10 mouse cellular contexts compared by ENCODE assay signal in the genomic region with DNA sequence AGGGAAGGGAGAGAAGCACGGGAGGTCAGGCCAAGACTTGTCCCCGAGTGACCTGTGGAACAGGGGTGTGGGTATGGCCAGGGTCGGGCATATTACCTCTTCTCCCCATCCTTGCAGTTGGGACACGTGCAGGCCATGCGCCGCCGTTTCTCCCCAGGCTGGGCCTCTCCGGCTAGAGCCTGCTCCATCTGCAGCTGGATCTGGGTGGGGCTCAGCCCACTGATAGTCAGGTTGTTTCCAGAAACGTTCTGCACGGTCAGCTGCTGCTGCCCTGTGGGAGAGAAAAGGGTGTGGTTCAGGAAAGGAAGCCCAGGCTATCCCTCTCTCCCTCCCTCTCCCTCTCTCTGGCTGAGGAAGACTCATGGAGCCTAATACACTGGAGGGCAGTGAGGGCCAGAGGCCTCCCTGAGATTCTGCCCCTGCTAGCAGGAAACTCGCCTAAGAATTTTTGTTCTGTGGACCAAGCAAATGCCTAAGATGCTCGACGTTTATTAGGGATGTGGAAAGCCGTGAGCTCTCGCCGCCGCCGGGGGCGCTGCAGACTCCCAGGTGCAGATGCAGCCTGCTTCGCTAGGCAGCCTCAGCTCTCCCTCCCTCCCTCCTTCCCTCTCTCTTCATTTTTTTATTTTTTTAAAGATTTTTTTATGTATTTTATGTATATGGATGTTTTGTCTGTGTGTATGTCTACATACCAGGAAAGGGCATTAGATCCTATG. TPM values are rescaled to one million over a fixed set of nuclear protein-coding genes. Genes with fewer than 3 reads are reported as not detected.
DNase-seq lines count a peak whose midpoint lies in the region; ATAC-seq and TF ChIP-seq lines count a peak whose summit lies in the region.
"Had no signal": no experiment of that assay in that cellular context is flagged by ENCODE, and none has a peak within 500 bp of the region (broad histone marks: within the 10 kb centered on the region; RNA-seq: fewer than 3 reads in every experiment).

No protein-coding gene starts in this region.

- no peak overlapping the region for H3K4me2 ChIP-seq in forebrain, postnatal 0 days (ENCODE audit: low read depth)
- no peak overlapping the region for H3K4me2 ChIP-seq in forebrain, embryonic 13.5 days
- no peak overlapping the region for H3K4me2 ChIP-seq in stomach, embryonic 14.5 days (replicated peaks; ENCODE audit: low read depth, low read length)
- H3K4me2 ChIP-seq in midbrain, embryonic 16.5 days (ENCODE audit: low read length), result no peak overlapping the region

- H3K9me3 ChIP-seq in forebrain, postnatal 0 days (ENCODE audit: low read length), result no peaks in the 10 kb centered on the region
- H3K9me3 ChIP-seq in forebrain, embryonic 13.5 days (replicated peaks), result no peaks in the 10 kb centered on the region
- H3K9me3 ChIP-seq in stomach, embryonic 14.5 days (ENCODE audit: control insufficient read depth, low read depth, low read length), result no peaks in the 10 kb centered on the region
- no peaks in the 10 kb centered on the region for H3K9me3 ChIP-seq in midbrain, embryonic 16.5 days (replicated peaks; ENCODE audit: control insufficient read depth, low read length, poor library complexity, severe bottlenecking)

- peaks cover 85% of the 10 kb centered on the region for H3K36me3 ChIP-seq in forebrain, postnatal 0 days (ENCODE audit: insufficient read depth)
- peaks cover 93% of the 10 kb centered on the region for H3K36me3 ChIP-seq in forebrain, embryonic 13.5 days (ENCODE audit: poor library complexity, severe bottlenecking)
- H3K36me3 ChIP-seq in stomach, embryonic 14.5 days (ENCODE audit: control insufficient read depth, insufficient read depth, low read length), result peaks cover 45% of the 10 kb centered on the region
- H3K36me3 ChIP-seq in midbrain, embryonic 16.5 days (ENCODE audit: control insufficient read depth, insufficient read depth, low read length), result peaks cover 37% of the 10 kb centered on the region

- 61% methylated on average over 20 of the region's 20 CpGs for WGBS in forebrain, postnatal 0 days
- 59% methylated on average over 20 of the region's 20 CpGs for WGBS in forebrain, embryonic 13.5 days
- WGBS in stomach, embryonic 14.5 days, result 62% methylated on average over 20 of the region's 20 CpGs
- 61% methylated on average over 20 of the region's 20 CpGs for WGBS in midbrain, embryonic 16.5 days

- DNase-seq in forebrain, postnatal 0 days, result peak; percentile 40
- peak; percentile 45 for DNase-seq in right cerebral cortex, postnatal 14 days
- DNase-seq in right cerebral cortex, adult 2 months (ENCODE audit: low spot score in 2 of 2), result no peak
- peak; percentile 73 for DNase-seq in gastrocnemius, postnatal 25 days
- DNase-seq in urinary bladder, adult 2 months (ENCODE audit: low spot score), result no peak
- DNase-seq: cerebellum, postnatal 36 days had no signal

- no peak overlapping the region for H3K9ac ChIP-seq in forebrain, postnatal 0 days
- H3K9ac ChIP-seq in forebrain, embryonic 13.5 days, result no peak overlapping the region
- no peak overlapping the region for H3K9ac ChIP-seq in stomach, embryonic 14.5 days (replicated peaks; ENCODE audit: low read depth, low read length)
- H3K9ac ChIP-seq in midbrain, embryonic 16.5 days (ENCODE audit: low read depth, low read length), result no peak overlapping the region

- H3K4me3 ChIP-seq in forebrain, postnatal 0 days (ENCODE audit: low read depth, low read length), result no peak overlapping the region
- no peak overlapping the region for H3K4me3 ChIP-seq in forebrain, embryonic 13.5 days
- no peak overlapping the region for H3K4me3 ChIP-seq in stomach, embryonic 14.5 days (ENCODE audit: low read depth, low read length)
- no peak overlapping the region for H3K4me3 ChIP-seq in midbrain, embryonic 16.5 days (ENCODE audit: low read depth, low read length)

- H3K27me3 ChIP-seq in forebrain, postnatal 0 days (ENCODE audit: insufficient read depth, low read length), result no peaks in the 10 kb centered on the region
- H3K27me3 ChIP-seq in forebrain, embryonic 13.5 days, result no peaks in the 10 kb centered on the region
- H3K27me3 ChIP-seq in stomach, embryonic 14.5 days (ENCODE audit: control insufficient read depth, insufficient read depth, low read length), result no peaks in the 10 kb centered on the region
- H3K27me3 ChIP-seq in midbrain, embryonic 16.5 days (ENCODE audit: control insufficient read depth, insufficient read depth, low read depth, low read length), result no peaks in the 10 kb centered on the region

- ATAC-seq in forebrain, postnatal 0 days, result peak; percentile 60
- no peak for ATAC-seq in forebrain, embryonic 13.5 days
- ATAC-seq in stomach, embryonic 14.5 days (ENCODE audit: insufficient number of reproducible peaks, insufficient read depth, low FRiP score, low read depth), result peak; percentile 51; the same call in 1 of the 2 replicates
- ATAC-seq in midbrain, embryonic 16.5 days, result no peak

- no peak overlapping the region for H3K27ac ChIP-seq in forebrain, postnatal 0 days (ENCODE audit: low read depth, low read length)
- no peak overlapping the region for H3K27ac ChIP-seq in forebrain, embryonic 13.5 days
- no peak overlapping the region; the same call in 1 of the 2 replicates for H3K27ac ChIP-seq in stomach, embryonic 14.5 days (ENCODE audit: low read length)
- no peak overlapping the region for H3K27ac ChIP-seq in midbrain, embryonic 16.5 days (ENCODE audit: low read length)

- no peaks in the 10 kb centered on the region for H3K4me1 ChIP-seq in forebrain, postnatal 0 days (ENCODE audit: insufficient read depth)
- no peaks in the 10 kb centered on the region for H3K4me1 ChIP-seq in forebrain, embryonic 13.5 days
- peaks cover 2% of the 10 kb centered on the region; the same call in 1 of the 2 replicates for H3K4me1 ChIP-seq in stomach, embryonic 14.5 days (ENCODE audit: control insufficient read depth, insufficient read depth, low read length)
- no peaks in the 10 kb centered on the region for H3K4me1 ChIP-seq in midbrain, embryonic 16.5 days (ENCODE audit: control insufficient read depth, insufficient read depth, low read length)

- TF ChIP-seq CTCF in forebrain, postnatal 0 days (IDR thresholded peaks at IDR 0.05; ENCODE audit: low read depth), result peak; percentile 63

RNA-seq across cellular contexts. Expression of a gene that starts 12.4 kb away (rescaled TPM):
- 26.2 and 30.3 TPM in 2 replicates for total RNA-seq in forebrain, postnatal 0 days (2014; rRNA removed)
- polyA plus RNA-seq in forebrain, postnatal 0 days (2015; fragmentation: Nextera tagmentation; extraction: Ambion mirVana), result 28.1 and 33.1 TPM in 2 replicates
- 13.9 and 20.0 TPM in 2 replicates for polyA plus RNA-seq in forebrain, embryonic 13.5 days (2015; fragmentation: Nextera tagmentation; extraction: Ambion mirVana)
- 1 to 10 TPM; 7.0 to 8.3 TPM for total RNA-seq in gastrocnemius, postnatal 25 days (2021)
- polyA plus RNA-seq in stomach, embryonic 14.5 days (2014; fragmentation: Nextera tagmentation; extraction: Ambion mirVana), result 25.2 and 26.5 TPM in 2 replicates
- 22.4 and 25.5 TPM in 2 replicates for polyA plus RNA-seq in urinary bladder, adult 2 months (2012; rRNA removed)
- 32.2 and 32.5 TPM in 2 replicates for polyA plus RNA-seq in midbrain, embryonic 16.5 days (2015; fragmentation: Nextera tagmentation; extraction: Ambion mirVana)

RNA-seq across cellular contexts. Expression of a gene that starts 26.6 kb away (rescaled TPM):
- 1.9 and 5.0 TPM in 2 replicates for total RNA-seq in forebrain, postnatal 0 days (2014; rRNA removed)
- 13.5 and 14.8 TPM in 2 replicates for polyA plus RNA-seq in forebrain, postnatal 0 days (2015; fragmentation: Nextera tagmentation; extraction: Ambion mirVana)
- 18.3 and 18.8 TPM in 2 replicates for polyA plus RNA-seq in forebrain, embryonic 13.5 days (2015; fragmentation: Nextera tagmentation; extraction: Ambion mirVana)
- 1 to 10 TPM; 8.9 to 9.0 TPM for total RNA-seq in gastrocnemius, postnatal 25 days (2021)
- polyA plus RNA-seq in stomach, embryonic 14.5 days (2014; fragmentation: Nextera tagmentation; extraction: Ambion mirVana), result 15.7 and 19.1 TPM in 2 replicates
- polyA plus RNA-seq in urinary bladder, adult 2 months (2012; rRNA removed), result 7.7 and 13.9 TPM in 2 replicates
- polyA plus RNA-seq in midbrain, embryonic 16.5 days (2015; fragmentation: Nextera tagmentation; extraction: Ambion mirVana), result 15.4 and 16.8 TPM in 2 replicates

RNA-seq across cellular contexts. Expression of a gene that starts 28.3 kb away (rescaled TPM):
- total RNA-seq in forebrain, postnatal 0 days (2014; rRNA removed), result not detected in 2 replicates
- 0.11 TPM in 1 of 2 replicates, not detected in the other for polyA plus RNA-seq in forebrain, postnatal 0 days (2015; fragmentation: Nextera tagmentation; extraction: Ambion mirVana)
- 0.08 and 0.25 TPM in 2 replicates for polyA plus RNA-seq in forebrain, embryonic 13.5 days (2015; fragmentation: Nextera tagmentation; extraction: Ambion mirVana)
- not detected for total RNA-seq in gastrocnemius, postnatal 25 days (2021)
- 46.8 and 48.7 TPM in 2 replicates for polyA plus RNA-seq in stomach, embryonic 14.5 days (2014; fragmentation: Nextera tagmentation; extraction: Ambion mirVana)
- 7.6 and 8.9 TPM in 2 replicates for polyA plus RNA-seq in urinary bladder, adult 2 months (2012; rRNA removed)
- polyA plus RNA-seq in midbrain, embryonic 16.5 days (2015; fragmentation: Nextera tagmentation; extraction: Ambion mirVana), result 0.24 and 0.51 TPM in 2 replicates
- total RNA-seq: layer of hippocampus, adult 18-20 months had no signal

RNA-seq across cellular contexts. Expression of a gene that starts 39.9 kb away (rescaled TPM):
- total RNA-seq in forebrain, postnatal 0 days (2014; rRNA removed), result 54.9 and 57.7 TPM in 2 replicates
- polyA plus RNA-seq in forebrain, postnatal 0 days (2015; fragmentation: Nextera tagmentation; extraction: Ambion mirVana), result 86.4 and 88.8 TPM in 2 replicates
- 102 and 104 TPM in 2 replicates for polyA plus RNA-seq in forebrain, embryonic 13.5 days (2015; fragmentation: Nextera tagmentation; extraction: Ambion mirVana)
- total RNA-seq in gastrocnemius, postnatal 25 days (2021), result 10 to 100 TPM; 22.3 to 23.0 TPM
- polyA plus RNA-seq in stomach, embryonic 14.5 days (2014; fragmentation: Nextera tagmentation; extraction: Ambion mirVana), result 65.2 and 68.7 TPM in 2 replicates
- polyA plus RNA-seq in urinary bladder, adult 2 months (2012; rRNA removed), result 46.5 and 47.5 TPM in 2 replicates
- polyA plus RNA-seq in midbrain, embryonic 16.5 days (2015; fragmentation: Nextera tagmentation; extraction: Ambion mirVana), result 80.6 and 85.7 TPM in 2 replicates

RNA-seq across cellular contexts. Expression of a gene that starts 57.0 kb away (rescaled TPM):
- 0.85 and 0.86 TPM in 2 replicates for total RNA-seq in forebrain, postnatal 0 days (2014; rRNA removed)
- 0.35 and 0.75 TPM in 2 replicates for polyA plus RNA-seq in forebrain, postnatal 0 days (2015; fragmentation: Nextera tagmentation; extraction: Ambion mirVana)
- polyA plus RNA-seq in forebrain, embryonic 13.5 days (2015; fragmentation: Nextera tagmentation; extraction: Ambion mirVana), result 0.15 and 0.21 TPM in 2 replicates
- total RNA-seq in gastrocnemius, postnatal 25 days (2021), result under 1 TPM in 1 of 2 experiments, not detected in 1; 0.10 TPM
- polyA plus RNA-seq in stomach, embryonic 14.5 days (2014; fragmentation: Nextera tagmentation; extraction: Ambion mirVana), result 0.15 and 0.42 TPM in 2 replicates
- 6.7 and 7.6 TPM in 2 replicates for polyA plus RNA-seq in urinary bladder, adult 2 months (2012; rRNA removed)
- polyA plus RNA-seq in midbrain, embryonic 16.5 days (2015; fragmentation: Nextera tagmentation; extraction: Ambion mirVana), result 0.26 and 0.35 TPM in 2 replicates

Comparison
In these comparisons a context has a peak if more than half of its experiments do, and no peak if none do; other contexts are left out.
1. ATAC-seq: peak in forebrain, postnatal 0 days (single experiment) and stomach, embryonic 14.5 days (single experiment); none in forebrain, embryonic 13.5 days (single experiment) and midbrain, embryonic 16.5 days (single experiment).
2. DNase-seq: peak in forebrain, postnatal 0 days (single experiment), right cerebral cortex, postnatal 14 days (single experiment) and gastrocnemius, postnatal 25 days (single experiment); none in right cerebral cortex, adult 2 months (0 of 2) and urinary bladder, adult 2 months (single experiment).